Mouse (Mus musculus) forebrain, postnatal 0 days (tissue): ENCODE results near the gene Kcnk16. TPM values are rescaled to one million over a fixed set of nuclear protein-coding genes. Genes with fewer than 3 reads are reported as not detected.

Source experiments
- ATAC-seq: fragments of 200-750 bp; cut with Nextera tagmentation; 2 replicates; pipeline ENCODE4 v1.8.0; 2017; ENCODE audit warnings: mild to moderate bottlenecking, moderate library complexity
- DNase-seq: peaks from one replicate; pipeline ENCODE4 v3.0.0-alpha.2; 2015
- H3K27ac ChIP-seq: fragments of 300-500 bp; sonication (generic); 2 replicates; pipeline ENCODE4 v1.5.1; 2014; ENCODE audit warnings: low read depth, mild to moderate bottlenecking, antibody characterized with exemption, low read length, moderate library complexity, mixed read lengths
- H3K27me3 ChIP-seq: fragments of 300-500 bp; sonication (generic); 2 replicates; pipeline ENCODE4 v1.6.1; 2014; ENCODE audit warnings: mild to moderate bottlenecking, low read length, mixed read lengths; ENCODE audit not compliant: insufficient read depth
- H3K36me3 ChIP-seq: fragments of 300-500 bp; sonication (generic); 2 replicates; pipeline ENCODE4 v1.6.1; 2014; ENCODE audit warnings: mild to moderate bottlenecking, moderate library complexity; ENCODE audit not compliant: insufficient read depth
- H3K4me1 ChIP-seq: fragments of 300-500 bp; sonication (generic); 2 replicates; pipeline ENCODE4 v1.6.1; 2014; ENCODE audit warnings: antibody characterized with exemption; ENCODE audit not compliant: insufficient read depth
- H3K4me2 ChIP-seq: fragments of 300-500 bp; sonication (generic); 2 replicates; pipeline ENCODE4 v1.6.1; 2014; ENCODE audit warnings: low read depth, mild to moderate bottlenecking, moderate library complexity
- H3K4me3 ChIP-seq: fragments of 300-500 bp; sonication (generic); 2 replicates; pipeline ENCODE4 v1.5.1; 2014; ENCODE audit warnings: low read depth, low read length, mixed read lengths
- H3K9ac ChIP-seq: fragments of 300-500 bp; sonication (generic); 2 replicates; pipeline ENCODE4 v1.6.1; 2014; ENCODE audit warnings: mild to moderate bottlenecking
- H3K9me3 ChIP-seq: fragments of 300-500 bp; sonication (generic); 2 replicates; pipeline ENCODE4 v1.6.1; 2016; ENCODE audit warnings: low read length
- CTCF ChIP-seq: sonication (generic); IDR thresholded peaks from 2 replicates; pipeline ENCODE4 v1.5.1; 2016; ENCODE audit warnings: antibody characterized with exemption, control low read depth, low read depth
- WGBS: fragments of 180-500 bp; shearing (Covaris S2); extraction: QIAGEN DNeasy Blood & Tissue Kit; methylation state at CpG from one replicate; pipeline ENCODE4 v1.1.7; 2014; 5-methylcytosine and 5-hydroxymethylcytosine counted together
- polyA plus RNA-seq: library from polyadenylated mRNA; unstranded; fragments of >200 nt; fragmentation: Nextera tagmentation; extraction: Ambion mirVana; gene quantifications from 2 replicates; pipeline ENCODE4 v1.2.1, GENCODE M21; 2015
- total RNA-seq: library from RNA; depleted of rRNA; stranded (reverse); fragments of >200 nt; gene quantifications from 2 replicates; pipeline ENCODE4 v1.2.3, GENCODE M21; 2014

The Kcnk16 gene
- total and polyA plus RNA-seq, 2 experiments from 2014 or later = not detected

GRCm38 (mm10) chr14:20229437-20229836 lies 39.6 kb downstream of the Kcnk16 start:
- no peak for DNase-seq
- Histone ChIP-seq H3K27me3 (no peaks in the 10 kb centered on the region), H3K27ac (no peak overlapping the region), H3K36me3 (no peaks in the 10 kb centered on the region), H3K4me1 (no peaks in the 10 kb centered on the region; the same call in 1 of the 2 replicates), H3K9me3 (no peaks in the 10 kb centered on the region), H3K9ac (no peak overlapping the region), H3K4me3 (no peak overlapping the region), H3K4me2 (no peak overlapping the region)
- WGBS = 75% methylated on average over 6 of the region's 6 CpGs
- ATAC-seq = no peak
- TF ChIP-seq CTCF = no peak

GRCm38 (mm10) chr14:20228336-20228735 lies 40.7 kb downstream of the Kcnk16 start:
- ATAC-seq (no peak), DNase-seq (no peak)
- Histone ChIP-seq H3K27ac (no peak overlapping the region), H3K27me3 (no peaks in the 10 kb centered on the region), H3K4me2 (no peak overlapping the region), H3K9ac (no peak overlapping the region), H3K36me3 (no peaks in the 10 kb centered on the region), H3K9me3 (no peaks in the 10 kb centered on the region), H3K4me3 (no peak overlapping the region), H3K4me1 (no peaks in the 10 kb centered on the region; the same call in 1 of the 2 replicates)
- WGBS = 68% methylated on average over 4 of the region's 4 CpGs
- no peak for TF ChIP-seq CTCF

GRCm38 (mm10) chr14:20226982-20227381 lies 42.0 kb downstream of the Kcnk16 start:
- DNase-seq = no peak
- Histone ChIP-seq H3K9ac (no peak overlapping the region), H3K4me1 (no peaks in the 10 kb centered on the region; the same call in 1 of the 2 replicates), H3K27ac (no peak overlapping the region), H3K4me2 (no peak overlapping the region), H3K4me3 (no peak overlapping the region), H3K9me3 (no peaks in the 10 kb centered on the region), H3K36me3 (no peaks in the 10 kb centered on the region), H3K27me3 (no peaks in the 10 kb centered on the region)
- no peak for ATAC-seq
- TF ChIP-seq CTCF = no peak
- WGBS = 36% methylated on average over 2 of the region's 2 CpGs

GRCm38 (mm10) chr14:20226488-20226887 lies 42.5 kb downstream of the Kcnk16 start:
- Histone ChIP-seq H3K4me1 (no peaks in the 10 kb centered on the region; the same call in 1 of the 2 replicates), H3K27me3 (no peaks in the 10 kb centered on the region), H3K27ac (no peak overlapping the region), H3K9me3 (no peaks in the 10 kb centered on the region), H3K9ac (no peak overlapping the region), H3K4me2 (no peak overlapping the region), H3K4me3 (no peak overlapping the region), H3K36me3 (no peaks in the 10 kb centered on the region)
- ATAC-seq (no peak), DNase-seq (no peak)
- WGBS = 38% methylated on average over 7 of the region's 7 CpGs
- no peak for TF ChIP-seq CTCF

GRCm38 (mm10) chr14:20225525-20225924 lies 43.5 kb downstream of the Kcnk16 start:
- TF ChIP-seq CTCF = no peak
- Histone ChIP-seq H3K4me1 (no peaks in the 10 kb centered on the region; the same call in 1 of the 2 replicates), H3K4me2 (no peak overlapping the region), H3K27ac (no peak overlapping the region), H3K36me3 (no peaks in the 10 kb centered on the region), H3K27me3 (no peaks in the 10 kb centered on the region), H3K4me3 (no peak overlapping the region), H3K9me3 (no peaks in the 10 kb centered on the region), H3K9ac (no peak overlapping the region)
- WGBS = 16% methylated on average over 4 of the region's 4 CpGs
- DNase-seq (no peak), ATAC-seq (no peak; the same call in 1 of the 2 replicates)

GRCm38 (mm10) chr14:20224576-20225218 lies 44.3 kb downstream of the Kcnk16 start:
- Histone ChIP-seq H3K27me3 (no peaks in the 10 kb centered on the region), H3K9me3 (no peaks in the 10 kb centered on the region), H3K4me3 (no peak overlapping the region), H3K4me1 (no peaks in the 10 kb centered on the region; the same call in 1 of the 2 replicates), H3K4me2 (no peak overlapping the region), H3K27ac (no peak overlapping the region), H3K9ac (no peak overlapping the region), H3K36me3 (no peaks in the 10 kb centered on the region)
- peak; percentile 14 for DNase-seq
- TF ChIP-seq CTCF = no peak
- ATAC-seq = no peak; the same call in 1 of the 2 replicates
- WGBS = 25% methylated on average over 10 of the region's 10 CpGs

- Histone ChIP-seq H3K9me3 (no peaks in the 10 kb centered on the region), H3K27me3 (no peaks in the 10 kb centered on the region), H3K4me1 (no peaks in the 10 kb centered on the region; the same call in 1 of the 2 replicates), H3K27ac (no peak overlapping the region), H3K4me3 (no peak overlapping the region), H3K4me2 (no peak overlapping the region), H3K9ac (no peak overlapping the region), H3K36me3 (no peaks in the 10 kb centered on the region)
- ATAC-seq (no peak), DNase-seq (peak; percentile 18)
- TF ChIP-seq CTCF = no peak
- 11% methylated on average over 4 of the region's 4 CpGs for WGBS
These were observed 44.8 kb downstream of the Kcnk16 start for GRCm38 (mm10) chr14:20224163-20224562.
